Mouse (Mus musculus) thymus, adult 2 months (tissue): ENCODE results near the gene Nrm. TPM values are rescaled to one million over a fixed set of nuclear protein-coding genes. Genes with fewer than 3 reads are reported as not detected.
A peak's percentile ranks its signal among the peaks of the same experiment; 100 is the strongest.

ENCODE experiments used
- DNase-seq: peaks from one replicate; pipeline ENCODE4 v3.0.0; 2021
- H3K27ac ChIP-seq: fragments of 200-500 bp; 2 replicates; pipeline ENCODE4 v1.5.1; 2012; ENCODE audit warnings: low read length, control low read depth; ENCODE audit not compliant: control insufficient read depth, insufficient read depth
- H3K27me3 ChIP-seq: fragments of 200-500 bp; 2 replicates; pipeline ENCODE4 v1.6.1; 2012; ENCODE audit warnings: mild to moderate bottlenecking, low read length, moderate library complexity, mixed read lengths; ENCODE audit not compliant: control insufficient read depth, insufficient read depth
- H3K36me3 ChIP-seq: fragments of 200-500 bp; 2 replicates; pipeline ENCODE4 v1.6.1; 2012; ENCODE audit warnings: mild to moderate bottlenecking, low read length, moderate library complexity; ENCODE audit not compliant: control insufficient read depth, insufficient read depth
- H3K4me1 ChIP-seq: fragments of 200-500 bp; replicated peaks from 2 replicates; pipeline ENCODE4 v1.6.1; 2012; ENCODE audit warnings: low read length; ENCODE audit not compliant: control insufficient read depth, insufficient read depth
- H3K4me3 ChIP-seq: fragments of 200-500 bp; 2 replicates; pipeline ENCODE4 v1.5.1; 2012; ENCODE audit warnings: mild to moderate bottlenecking, low read length, control low read depth, moderate library complexity; ENCODE audit not compliant: control insufficient read depth, insufficient read depth
- CTCF ChIP-seq: fragments of 200-500 bp; IDR thresholded peaks from 2 replicates; pipeline ENCODE4 v1.5.1; 2012; ENCODE audit warnings: mild to moderate bottlenecking, control low read depth, low read length, moderate library complexity, borderline replicate concordance; ENCODE audit not compliant: control insufficient read depth, poor library complexity, insufficient read depth; ENCODE audit errors: extremely low read depth
- POLR2A ChIP-seq: fragments of 200-500 bp; IDR thresholded peaks from 2 replicates; pipeline ENCODE4 v1.6.1; 2012; ENCODE audit warnings: mild to moderate bottlenecking, low read length, control low read depth, moderate library complexity; ENCODE audit not compliant: control insufficient read depth, poor library complexity, insufficient read depth; ENCODE audit errors: extremely low read depth
- WGBS: fragments of 180-500 bp; shearing (Covaris S2); methylation state at CpG from one replicate; pipeline ENCODE4 v1.1.7; 2018; 5-methylcytosine and 5-hydroxymethylcytosine counted together
- polyA plus RNA-seq: library from polyadenylated mRNA; depleted of rRNA; stranded (reverse); fragments of >200 nt; gene quantifications from 2 replicates; pipeline ENCODE4 v1.2.3, GENCODE M21; 2012

The Nrm gene
- polyA plus RNA-seq, 1 experiment = 82.8 TPM

GRCm38 (mm10) chr17:35816686-35817085 lies 44.4 kb upstream of the Nrm start:
- DNase-seq = no peak
- TF ChIP-seq POLR2A (no peak), CTCF (no peak)
- Histone ChIP-seq H3K27ac (no peak overlapping the region), H3K36me3 (no peaks in the 10 kb centered on the region), H3K4me1 (peaks cover 12% of the 10 kb centered on the region), H3K27me3 (peaks cover 3% of the 10 kb centered on the region; the same call in 1 of the 2 replicates), H3K4me3 (no peak overlapping the region)
- 91% methylated on average over 8 of the region's 14 CpGs for WGBS

- no peak overlapping the region for H3K27ac ChIP-seq
- DNase-seq = no peak
- H3K27me3 ChIP-seq = peaks cover 8% of the 10 kb centered on the region; the same call in 1 of the 2 replicates
- no peak overlapping the region for H3K4me3 ChIP-seq
- TF ChIP-seq POLR2A = no peak
- no peak for TF ChIP-seq CTCF
- no peaks in the 10 kb centered on the region for H3K36me3 ChIP-seq
- peaks cover 18% of the 10 kb centered on the region for H3K4me1 ChIP-seq
- 97% methylated on average over 10 of the region's 10 CpGs for WGBS
Observed at GRCm38 (mm10) chr17:35817226-35817625, 43.9 kb upstream of the Nrm start.

GRCm38 (mm10) chr17:35820111-35820510 lies 41.0 kb upstream of the Nrm start:
- 76% methylated on average over 5 of the region's 5 CpGs for WGBS

GRCm38 (mm10) chr17:35821439-35822430 lies 39.4 kb upstream of the Nrm start, which contains the start of gene Ier3:
TSS of gene Ier3 (plus strand) at chr17:35821684.
- Histone ChIP-seq H3K4me1 (peaks cover 32% of the 10 kb centered on the region), H3K4me3 (peak within 1 kb of the TSS; percentile 78), H3K27me3 (peaks cover 8% of the 10 kb centered on the region; the same call in 1 of the 2 replicates), H3K27ac (no peak within 1 kb of the TSS), H3K36me3 (no peaks in the 10 kb centered on the region)
- WGBS = under 1% methylated on average over 62 of the region's 62 CpGs
- no peak for TF ChIP-seq CTCF
- no peak for TF ChIP-seq POLR2A
- peak; percentile 38 for DNase-seq

More at GRCm38 (mm10) chr17:35820111-35820510, 41.0 kb upstream of the Nrm start:
- no peak overlapping the region for H3K27ac ChIP-seq
- no peak for DNase-seq
- TF ChIP-seq CTCF (no peak), POLR2A (no peak)
- H3K36me3 ChIP-seq = no peaks in the 10 kb centered on the region
- peaks cover 32% of the 10 kb centered on the region for H3K4me1 ChIP-seq
- H3K27me3 ChIP-seq = peaks cover 8% of the 10 kb centered on the region; the same call in 1 of the 2 replicates
- H3K4me3 ChIP-seq = no peak overlapping the region

GRCm38 (mm10) chr17:35822564-35822963 lies 38.6 kb upstream of the Nrm start:
- WGBS = under 1% methylated on average over 11 of the region's 11 CpGs
- peak overlapping the region; percentile 78 for H3K4me3 ChIP-seq
- H3K36me3 ChIP-seq = no peaks in the 10 kb centered on the region
- H3K4me1 ChIP-seq = peaks cover 32% of the 10 kb centered on the region
- peaks cover 8% of the 10 kb centered on the region; the same call in 1 of the 2 replicates for H3K27me3 ChIP-seq
- no peak for DNase-seq
- H3K27ac ChIP-seq = peak overlapping the region; percentile 18; the same call in 1 of the 2 replicates
- TF ChIP-seq CTCF = no peak
- TF ChIP-seq POLR2A = no peak
